Mouse (Mus musculus): ENCODE measurements around the gene Tmem121b.

The Tmem121b gene

GRCm38 (mm10) chr6:120465393-120465792 lies 28.2 kb downstream of the Tmem121b start:
- DNase-seq (ENCODE audit: low spot score) = no peak

GRCm38 (mm10) chr6:120464406-120464939 lies 29.1 kb downstream of the Tmem121b start:
- DNase-seq (ENCODE audit: low spot score) = peak; percentile 62

- peak; percentile 70 for DNase-seq (ENCODE audit: low spot score)
Measured at GRCm38 (mm10) chr6:120463884-120464283, 29.7 kb downstream of the Tmem121b start.

- DNase-seq (ENCODE audit: low spot score) = peak; percentile 36
Measured at GRCm38 (mm10) chr6:120463086-120463871, 30.3 kb downstream of the Tmem121b start, which contains the start of gene Il17ra. Gene Il17ra (plus strand): TSS chr6:120463247.

GRCm38 (mm10) chr6:120462251-120462650 lies 31.4 kb downstream of the Tmem121b start:
- no peak for DNase-seq (ENCODE audit: low spot score)

- no peak for DNase-seq (ENCODE audit: low spot score)
Measured at GRCm38 (mm10) chr6:120461217-120461616, 32.4 kb downstream of the Tmem121b start.

- DNase-seq (ENCODE audit: low spot score) = no peak
Measured at GRCm38 (mm10) chr6:120457751-120458150, 35.9 kb downstream of the Tmem121b start.

- DNase-seq (ENCODE audit: low spot score) = no peak
Measured at GRCm38 (mm10) chr6:120457074-120457473, 36.5 kb downstream of the Tmem121b start.

GRCm38 (mm10) chr6:120454627-120455077 lies 39.0 kb downstream of the Tmem121b start:
- DNase-seq (ENCODE audit: low spot score) = peak; percentile 88

- no peak for DNase-seq (ENCODE audit: low spot score)
Measured at GRCm38 (mm10) chr6:120453556-120453955, 40.1 kb downstream of the Tmem121b start.

GRCm38 (mm10) chr6:120453103-120453445 lies 40.5 kb downstream of the Tmem121b start:
- no peak for DNase-seq (ENCODE audit: low spot score)

GRCm38 (mm10) chr6:120452384-120453102 lies 41.1 kb downstream of the Tmem121b start:
- no peak for DNase-seq (ENCODE audit: low spot score)

- no peak for DNase-seq (ENCODE audit: low spot score)
Measured at GRCm38 (mm10) chr6:120450208-120450607, 43.4 kb downstream of the Tmem121b start.

- no peak for DNase-seq (ENCODE audit: low spot score)
Measured at GRCm38 (mm10) chr6:120443363-120444355, 49.9 kb downstream of the Tmem121b start.

GRCm38 (mm10) chr6:120442171-120442749 lies 51.3 kb downstream of the Tmem121b start:
- peak; percentile 72 for DNase-seq (ENCODE audit: low spot score)
